Mouse (Mus musculus) liver, embryonic 14.5 days (tissue): ENCODE results near the gene Olfr1494. TPM values are rescaled to one million over a fixed set of nuclear protein-coding genes. Genes with fewer than 3 reads are reported as not detected.

Experiments
- ATAC-seq: fragments of 200-750 bp; cut with Nextera tagmentation; 2 replicates; pipeline ENCODE4 v1.8.0; 2017; ENCODE audit warnings: moderate number of reproducible peaks, mild to moderate bottlenecking, moderate library complexity; ENCODE audit not compliant: insufficient read depth
- DNase-seq, 3 experiments: peaks; one replicate each; pipeline ENCODE4 v3.0.0-alpha.2; 2012 to 2013; ENCODE audit warnings: low read depth in 3 of 3, low spot score in 3 of 3
- H3K27ac ChIP-seq: fragments of 300-500 bp; sonication (generic); 2 replicates; pipeline ENCODE4 v1.5.1; 2014; ENCODE audit warnings: moderate library complexity, mild to moderate bottlenecking, control low read depth, inconsistent platforms
- H3K27me3 ChIP-seq: fragments of 300-500 bp; sonication (generic); 2 replicates; pipeline ENCODE4 v1.6.1; 2014; ENCODE audit warnings: mild to moderate bottlenecking, low read length, moderate library complexity; ENCODE audit not compliant: control insufficient read depth, insufficient read depth
- H3K36me3 ChIP-seq: fragments of 300-500 bp; sonication (generic); replicated peaks from 2 replicates; pipeline ENCODE4 v1.6.1; 2014; ENCODE audit warnings: low read depth; ENCODE audit not compliant: control insufficient read depth, insufficient read depth
- H3K4me1 ChIP-seq, 2 experiments: fragments of 200-500 bp in 1 of 2; fragments of 300-500 bp in 1 of 2; sonication (generic) in 1 of 2; replicated peaks; 2 replicates each; pipeline ENCODE4 v1.6.1; 2012 to 2014; ENCODE audit warnings: antibody characterized with exemption in 1 of 2, inconsistent platforms in 1 of 2, low read length in 1 of 2; ENCODE audit not compliant: control insufficient read depth in 2 of 2, insufficient read depth in 2 of 2
- H3K4me2 ChIP-seq: fragments of 300-500 bp; sonication (generic); 2 replicates; pipeline ENCODE4 v1.6.1; 2014; ENCODE audit warnings: low read depth, mild to moderate bottlenecking, control low read depth, moderate library complexity
- H3K4me3 ChIP-seq, 2 experiments: fragments of 200-500 bp in 1 of 2; fragments of 300-500 bp in 1 of 2; sonication (generic) in 1 of 2; 2 replicates each; pipeline ENCODE4 v1.5.1; 2012 to 2014; ENCODE audit warnings: low read depth in 2 of 2, low read length in 2 of 2, mild to moderate bottlenecking in 2 of 2, control low read depth in 1 of 2, inconsistent platforms in 1 of 2, moderate library complexity in 1 of 2; ENCODE audit not compliant: insufficient read depth in 1 of 2
- H3K9ac ChIP-seq: fragments of 300-500 bp; sonication (generic); replicated peaks from 2 replicates; pipeline ENCODE4 v1.6.1; 2014; ENCODE audit warnings: mild to moderate bottlenecking, control low read depth, moderate library complexity
- H3K9me3 ChIP-seq: fragments of 300-500 bp; sonication (generic); 2 replicates; pipeline ENCODE4 v1.6.1; 2016; ENCODE audit warnings: low read length, mixed read lengths; ENCODE audit not compliant: control insufficient read depth
- CTCF ChIP-seq: IDR thresholded peaks from 2 replicates; pipeline ENCODE4 v1.5.1; 2016; ENCODE audit warnings: antibody characterized with exemption, low read depth, control low read depth
- EP300 ChIP-seq: IDR thresholded peaks from 2 replicates; pipeline ENCODE4 v1.6.1; 2016; ENCODE audit warnings: antibody characterized with exemption, low read depth
- WGBS: fragments of 180-500 bp; shearing (Covaris S2); extraction: QIAGEN DNeasy Blood & Tissue Kit; methylation state at CpG from one replicate; pipeline ENCODE4 v1.1.7; 2014; ENCODE audit not compliant: insufficient replicate concordance; 5-methylcytosine and 5-hydroxymethylcytosine counted together
- polyA plus RNA-seq, 2 experiments: library from polyadenylated mRNA; depleted of rRNA in 1 of 2; stranded (reverse) in 1 of 2; unstranded in 1 of 2; fragments of >200 nt; fragmentation: Nextera tagmentation in 1 of 2; extraction: Ambion mirVana in 1 of 2; gene quantifications; 2 replicates each; pipeline versions ENCODE4 v1.2.1 to v1.2.3; 2012 to 2014

Gene Olfr1494
- polyA plus RNA-seq (2012; rRNA removed) (not detected in 2 replicates), polyA plus RNA-seq (2014; fragmentation: Nextera tagmentation; extraction: Ambion mirVana) (not detected in 2 replicates)

DNA sequence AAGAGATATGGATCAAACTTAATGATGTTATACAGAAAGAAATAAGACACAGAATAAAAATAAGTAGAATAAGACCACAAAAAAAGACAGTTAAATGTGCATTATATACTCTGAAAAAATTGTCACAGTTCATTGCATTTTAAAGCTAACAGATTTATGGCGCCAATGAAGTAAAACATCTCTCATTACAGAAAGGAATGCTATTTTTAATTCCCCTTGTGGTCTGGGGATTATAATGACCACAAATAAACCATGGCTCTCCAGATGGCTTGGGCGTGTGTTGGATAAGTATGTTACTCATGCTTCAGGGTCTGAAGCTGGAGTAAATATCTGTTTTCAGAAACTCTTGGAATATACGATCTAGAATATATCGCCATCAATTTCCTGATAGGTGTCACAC lies at the start of gene Olfr1494:
Gene Olfr1494 (plus strand): TSS at position 301 of the 400 bp plus-strand sequence.
- TF ChIP-seq CTCF: no peak
- no peak for TF ChIP-seq EP300
- Histone ChIP-seq H3K27me3 (no peaks in the 10 kb centered on the region), H3K9me3 (no peaks in the 10 kb centered on the region), H3K9ac (no peak within 1 kb of the TSS), H3K36me3 (no peaks in the 10 kb centered on the region), H3K4me3 (no peak within 1 kb of the TSS), H3K27ac (no peak within 1 kb of the TSS), H3K4me1 (no peaks in the 10 kb centered on the region), H3K4me2 (no peak within 1 kb of the TSS)
- ATAC-seq: no peak
- WGBS: 70% methylated on average over 4 of the region's 4 CpGs
- DNase-seq: no peak

DNA sequence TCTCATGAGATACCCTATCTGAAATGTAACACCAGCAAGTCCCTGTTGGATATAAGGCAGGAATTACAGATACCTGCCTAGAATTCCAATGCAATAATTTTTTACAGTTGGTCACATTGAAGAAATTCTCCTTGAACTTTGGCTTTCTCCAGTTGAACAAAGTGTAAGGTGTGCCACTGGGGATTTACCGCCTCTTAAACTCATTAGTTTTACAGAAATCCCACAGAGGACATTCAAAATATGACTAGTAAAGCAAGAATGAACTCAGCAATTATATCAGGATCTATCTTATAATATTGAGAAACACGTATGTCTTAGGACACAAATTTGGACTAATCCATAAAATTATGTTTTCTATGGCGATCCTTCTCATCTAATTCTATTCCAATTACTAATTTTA lies 42.6 kb upstream of the Olfr1494 start, which contains the start of gene Olfr1491:
Gene Olfr1491 (plus strand): TSS at position 301 of the 400 bp plus-strand sequence.
- Histone ChIP-seq H3K4me1 (no peaks in the 10 kb centered on the region), H3K4me3 (no peak within 1 kb of the TSS), H3K4me2 (no peak within 1 kb of the TSS), H3K36me3 (no peaks in the 10 kb centered on the region), H3K9me3 (no peaks in the 10 kb centered on the region), H3K27me3 (no peaks in the 10 kb centered on the region), H3K9ac (no peak within 1 kb of the TSS), H3K27ac (no peak within 1 kb of the TSS)
- ATAC-seq (no peak), DNase-seq (no peak)
- WGBS: 44% methylated on average over 3 of the region's 3 CpGs
- TF ChIP-seq CTCF: no peak
- no peak for TF ChIP-seq EP300

DNA sequence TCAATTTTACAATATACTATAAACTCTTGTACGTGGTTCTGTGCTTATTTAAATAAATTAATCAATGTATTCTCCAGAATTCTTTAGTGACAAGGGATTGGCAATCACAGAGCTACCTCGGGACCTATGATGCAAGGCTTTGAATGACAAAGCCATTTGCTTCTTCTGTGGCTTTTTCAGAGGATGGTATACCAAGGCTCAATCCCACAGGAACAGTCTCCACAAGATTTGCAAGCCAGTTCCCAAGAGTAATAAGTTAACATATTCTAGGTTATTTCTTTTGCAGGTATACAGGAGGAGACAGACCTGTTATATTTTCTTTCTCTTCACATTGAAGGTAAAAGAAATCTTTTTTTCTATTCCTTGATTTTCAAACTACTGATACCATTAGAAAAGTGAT lies 16.6 kb upstream of the Olfr1494 start, which contains the start of gene Olfr1493-ps1:
Gene Olfr1493-ps1 (plus strand): TSS at position 301 of the 400 bp plus-strand sequence.
- Histone ChIP-seq H3K4me2 (no peak within 1 kb of the TSS), H3K9ac (no peak within 1 kb of the TSS), H3K4me1 (no peaks in the 10 kb centered on the region), H3K27ac (no peak within 1 kb of the TSS), H3K4me3 (no peak within 1 kb of the TSS), H3K36me3 (no peaks in the 10 kb centered on the region), H3K27me3 (no peaks in the 10 kb centered on the region), H3K9me3 (no peaks in the 10 kb centered on the region)
- TF ChIP-seq EP300 (no peak), CTCF (no peak)
- DNase-seq (no peak), ATAC-seq (no peak)
- 29% methylated on average over 2 of the region's 2 CpGs for WGBS

DNA sequence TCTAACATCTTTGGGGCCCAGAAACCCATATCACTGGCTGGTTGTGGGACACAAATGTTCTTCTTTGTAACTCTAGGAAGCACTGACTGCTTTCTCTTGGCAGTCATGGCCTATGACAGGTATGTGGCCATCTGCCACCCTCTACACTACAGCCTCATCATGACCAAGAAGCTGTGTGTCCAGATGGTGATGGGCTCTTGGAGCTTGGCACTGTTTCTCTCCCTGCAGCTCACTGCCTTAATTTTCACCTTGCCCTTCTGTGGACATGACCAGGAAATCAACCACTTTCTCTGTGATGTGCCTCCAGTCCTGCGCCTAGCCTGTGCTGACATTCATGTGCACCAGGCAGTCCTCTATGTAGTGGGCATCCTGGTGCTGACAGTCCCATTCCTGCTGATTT lies 9.8 kb downstream of the Olfr1494 start:
- no peak overlapping the region for H3K4me2 ChIP-seq
- 48% methylated on average over 1 of the region's 1 CpGs for WGBS
- DNase-seq (no peak), ATAC-seq (no peak)
- no peaks in the 10 kb centered on the region for H3K36me3 ChIP-seq
- H3K9ac ChIP-seq: no peak overlapping the region
- H3K27me3 ChIP-seq: no peaks in the 10 kb centered on the region
- H3K27ac ChIP-seq: no peak overlapping the region
- TF ChIP-seq CTCF: no peak
- TF ChIP-seq EP300: no peak
- H3K4me1 ChIP-seq: no peaks in the 10 kb centered on the region
- H3K9me3 ChIP-seq: no peaks in the 10 kb centered on the region
- no peak overlapping the region for H3K4me3 ChIP-seq

DNA sequence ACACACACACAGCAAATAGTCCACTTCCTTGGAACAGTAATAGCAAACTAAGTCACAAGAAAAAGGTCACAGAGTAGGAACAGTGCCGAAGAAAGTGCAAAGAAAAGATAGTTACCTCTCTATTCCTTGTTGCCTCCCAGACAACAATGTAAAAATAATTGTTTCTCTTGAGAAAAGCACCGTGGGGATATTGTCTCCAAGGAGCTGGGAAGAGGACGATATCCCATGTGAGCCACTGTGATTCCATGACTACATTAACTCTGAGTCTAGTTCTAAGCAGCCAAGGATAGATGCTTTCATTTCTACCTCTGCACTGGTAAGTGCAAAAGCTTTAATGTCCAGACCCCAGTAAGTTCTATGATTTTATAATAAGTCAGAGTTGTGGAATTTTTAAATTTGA lies 24.8 kb downstream of the Olfr1494 start, which contains the start of gene Olfr1495:
Gene Olfr1495 (plus strand): TSS at position 301 of the 400 bp plus-strand sequence.
- TF ChIP-seq EP300: no peak
- H3K27ac ChIP-seq: no peak within 1 kb of the TSS
- no peak for DNase-seq
- H3K4me2 ChIP-seq: no peak within 1 kb of the TSS
- no peaks in the 10 kb centered on the region for H3K9me3 ChIP-seq
- no peak within 1 kb of the TSS for H3K9ac ChIP-seq
- H3K4me3 ChIP-seq: no peak within 1 kb of the TSS
- no peaks in the 10 kb centered on the region for H3K4me1 ChIP-seq
- WGBS: 50% methylated on average over 3 of the region's 3 CpGs
- H3K36me3 ChIP-seq: no peaks in the 10 kb centered on the region
- H3K27me3 ChIP-seq: no peaks in the 10 kb centered on the region
- ATAC-seq: no peak
